Mouse (Mus musculus): ENCODE results near the gene Fcnb.

The Fcnb gene

DNA sequence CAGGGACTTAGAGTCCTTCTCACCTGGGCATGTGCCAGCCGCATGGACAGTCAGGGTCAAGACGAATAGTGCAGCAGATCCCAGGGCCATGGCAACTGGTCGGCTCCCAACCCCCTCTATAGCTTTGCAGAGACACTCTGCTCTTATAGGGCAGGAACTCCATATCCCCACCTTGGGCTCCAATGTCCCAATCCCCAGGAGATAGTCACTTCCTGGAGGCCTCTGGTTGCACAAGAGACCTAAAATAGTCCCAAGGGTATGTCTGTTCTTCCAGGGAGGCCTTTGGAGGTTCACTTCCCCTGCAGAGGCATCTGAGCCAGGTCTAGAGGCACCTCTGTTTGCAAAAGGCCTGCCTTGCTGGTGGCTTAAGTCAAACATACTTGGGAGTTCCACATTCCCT, at the start of gene Fcnb:
Gene Fcnb (minus strand): TSS at position 118 of the 400 bp plus-strand sequence.
- DNase-seq (ENCODE audit: low read depth in 2 of 2, low spot score in 2 of 2): no peak

GRCm38 (mm10) chr2:28133833-28134232, 49.1 kb upstream of the Fcnb start:
- DNase-seq (ENCODE audit: low read depth in 2 of 2, low spot score in 2 of 2): no peak

DNA sequence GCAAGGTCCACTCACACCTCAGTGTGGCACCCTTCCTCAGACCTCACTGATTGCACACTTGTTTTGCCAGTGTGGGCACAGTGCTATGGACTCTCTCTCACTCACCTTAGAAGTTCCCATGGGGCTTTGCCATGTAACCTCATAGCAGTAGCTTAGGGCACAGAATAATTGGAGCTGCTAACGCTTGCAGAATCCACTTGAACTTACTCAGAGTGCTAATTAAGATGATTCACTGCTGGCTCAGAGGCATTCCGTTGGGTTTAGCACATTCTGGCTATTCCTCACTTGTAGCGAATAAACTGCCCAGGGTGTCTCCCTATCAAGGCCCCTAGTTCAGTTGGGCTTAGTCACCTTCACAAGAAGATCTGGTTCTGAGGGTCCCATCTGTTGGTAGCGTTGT, 47.4 kb upstream of the Fcnb start:
- no peak for DNase-seq (ENCODE audit: low read depth in 2 of 2, low spot score in 2 of 2)

DNA sequence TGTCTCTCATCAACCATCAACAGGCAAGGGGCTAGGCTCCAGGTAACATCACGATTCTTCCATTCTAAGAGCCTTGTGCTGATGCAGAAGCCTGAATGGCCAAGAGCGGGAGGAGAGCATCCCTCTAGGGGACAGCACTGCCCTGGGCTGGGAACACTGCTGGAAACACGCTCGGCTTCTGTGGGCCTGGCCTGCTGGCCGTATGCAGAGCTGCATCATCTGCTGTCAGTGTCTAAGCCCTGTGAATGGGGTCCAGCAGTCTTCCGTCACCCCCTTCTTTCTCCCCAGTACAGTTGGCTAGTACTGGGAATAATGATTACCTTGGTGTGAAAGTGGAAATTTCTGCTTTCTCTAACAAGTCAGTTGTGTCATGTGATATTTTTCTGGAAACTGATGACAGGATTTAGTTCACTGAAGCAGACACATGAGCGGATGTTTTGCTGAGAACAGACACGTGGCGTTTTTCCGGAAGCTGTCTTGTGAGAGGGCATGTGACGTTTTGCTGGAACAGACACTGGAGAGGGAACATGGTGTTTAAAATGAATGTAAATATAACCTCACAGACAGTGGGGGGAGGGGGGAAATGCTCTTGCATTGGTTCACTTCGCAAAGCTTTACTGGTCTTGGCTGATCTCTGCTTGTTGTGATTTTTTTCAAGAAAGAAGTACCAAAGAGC, 42.2 kb upstream of the Fcnb start:
- DNase-seq (ENCODE audit: low read depth in 2 of 2, low spot score in 2 of 2): no peak

DNA sequence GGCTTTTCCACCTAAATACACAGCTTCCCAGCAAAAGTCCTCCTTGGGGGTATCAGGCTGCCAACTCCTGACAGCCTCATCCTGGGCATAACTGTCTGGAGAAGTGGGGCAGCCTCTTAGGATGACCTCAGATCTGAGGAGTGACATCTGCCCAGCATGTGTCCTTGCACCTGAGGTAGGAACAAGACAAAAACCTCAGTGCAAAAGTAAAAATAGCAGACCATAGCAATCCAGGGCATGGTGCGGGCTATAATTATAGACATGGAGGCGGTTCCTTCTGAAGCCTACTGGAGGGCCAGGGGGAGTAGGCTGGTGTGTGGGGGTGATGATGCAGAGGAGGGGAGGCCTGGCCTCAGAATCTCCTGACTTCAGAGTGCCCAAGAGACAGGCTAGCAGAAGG, 39.2 kb upstream of the Fcnb start:
- no peak for DNase-seq (ENCODE audit: low read depth in 2 of 2, low spot score in 2 of 2)

DNA sequence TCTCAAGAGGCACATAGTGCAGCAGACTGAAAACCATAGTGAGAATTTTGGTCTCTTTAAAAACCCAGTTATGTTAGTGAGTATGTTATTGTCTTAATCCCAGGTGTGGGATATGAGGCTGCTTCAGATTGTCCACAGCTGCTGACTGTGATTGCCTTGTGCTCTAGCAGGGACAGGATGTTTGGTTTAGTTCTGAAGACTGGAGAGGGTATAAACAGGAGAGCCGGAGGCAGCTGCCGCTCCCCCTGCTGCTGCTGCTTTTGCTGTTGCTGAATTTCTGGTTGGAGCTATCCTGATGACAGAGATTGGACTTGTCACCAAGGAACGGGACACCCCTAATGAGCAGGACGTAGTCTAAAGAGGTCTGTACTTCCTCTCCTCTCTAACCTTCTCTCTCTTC, 36.6 kb upstream of the Fcnb start:
- DNase-seq (ENCODE audit: low read depth in 2 of 2, low spot score in 2 of 2): no peak

GRCm38 (mm10) chr2:28120342-28120741, 35.7 kb upstream of the Fcnb start:
- no peak for DNase-seq (ENCODE audit: low read depth in 2 of 2, low spot score in 2 of 2)

DNA sequence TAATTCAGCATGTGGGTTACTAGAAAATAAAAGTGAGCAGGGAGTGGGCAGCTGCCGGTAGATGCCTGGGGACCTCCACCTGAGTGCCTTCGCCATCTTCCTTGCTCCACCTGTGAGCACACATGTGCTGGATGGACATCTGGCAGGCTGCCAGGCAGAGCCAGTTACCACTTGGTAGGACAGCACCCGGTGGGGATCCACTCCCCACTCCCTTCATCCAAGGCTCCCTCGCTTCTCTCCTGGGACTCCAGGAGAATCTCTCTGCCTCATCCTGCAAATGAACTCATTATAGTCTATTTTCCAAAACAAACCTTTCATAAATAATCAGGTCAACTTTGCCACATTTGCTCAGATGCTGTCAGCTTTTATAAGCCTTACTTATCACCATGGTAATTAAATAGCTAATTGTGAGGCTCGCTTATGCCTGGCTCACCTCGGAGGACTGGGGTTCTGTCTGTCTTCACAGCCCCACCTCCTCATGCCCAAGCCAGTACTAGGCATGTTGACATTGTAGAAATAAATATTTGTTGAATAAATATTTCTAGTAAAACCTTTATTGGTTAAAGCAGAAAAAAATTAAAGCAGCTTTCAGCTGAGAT, 33.9 kb upstream of the Fcnb start:
- no peak for DNase-seq (ENCODE audit: low read depth in 2 of 2, low spot score in 2 of 2)

DNA sequence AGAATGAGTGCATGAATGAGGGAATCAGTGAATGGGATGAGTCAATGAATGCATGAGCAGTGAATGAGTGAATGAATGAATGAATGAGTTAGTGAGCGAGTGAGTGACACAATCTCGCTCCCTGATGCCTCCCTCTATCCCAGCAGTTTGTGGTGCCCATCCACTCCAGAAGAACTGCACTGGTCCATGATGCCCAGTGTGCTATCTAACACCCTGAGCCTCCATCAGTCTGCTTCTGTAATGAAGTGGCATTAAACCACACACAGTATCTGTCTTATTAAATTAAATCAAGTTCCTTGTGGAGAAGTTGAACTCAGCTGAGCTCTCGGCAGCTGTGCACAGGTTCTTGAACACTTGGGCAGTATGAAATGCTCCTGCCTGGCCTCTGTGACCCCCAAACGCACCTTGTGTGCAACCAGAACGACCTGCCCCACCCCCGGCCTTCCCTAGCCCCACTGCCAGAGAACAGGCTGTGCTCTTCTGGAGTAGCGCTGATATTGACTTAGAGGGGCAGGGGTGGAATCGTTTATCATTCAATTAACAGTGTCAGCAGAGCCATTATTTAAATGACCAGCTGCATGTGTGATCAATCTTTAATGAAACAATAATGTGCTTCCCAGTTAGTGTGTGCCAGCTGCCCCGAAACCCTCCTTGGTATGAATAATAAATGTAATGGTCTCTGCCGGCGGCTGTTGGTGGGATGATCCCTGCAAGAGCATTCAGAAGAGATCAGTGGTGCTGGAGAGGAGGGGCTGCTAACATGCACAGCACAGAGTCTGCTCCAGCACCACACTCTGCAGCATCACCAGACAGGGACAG, 33.0 kb upstream of the Fcnb start:
- no peak for DNase-seq (ENCODE audit: low read depth in 2 of 2, low spot score in 2 of 2)

- no peak for DNase-seq (ENCODE audit: low read depth in 2 of 2, low spot score in 2 of 2)
Measured at GRCm38 (mm10) chr2:28108763-28109162, 24.1 kb upstream of the Fcnb start.

- DNase-seq (ENCODE audit: low read depth in 2 of 2, low spot score in 2 of 2): no peak
Measured at GRCm38 (mm10) chr2:28106002-28106401, 21.3 kb upstream of the Fcnb start.

GRCm38 (mm10) chr2:28103653-28104052, 19.0 kb upstream of the Fcnb start:
- no peak for DNase-seq (ENCODE audit: low read depth in 2 of 2, low spot score in 2 of 2)

- DNase-seq (ENCODE audit: low read depth in 2 of 2, low spot score in 2 of 2): no peak
Measured at GRCm38 (mm10) chr2:28101892-28102291, 17.2 kb upstream of the Fcnb start.

DNA sequence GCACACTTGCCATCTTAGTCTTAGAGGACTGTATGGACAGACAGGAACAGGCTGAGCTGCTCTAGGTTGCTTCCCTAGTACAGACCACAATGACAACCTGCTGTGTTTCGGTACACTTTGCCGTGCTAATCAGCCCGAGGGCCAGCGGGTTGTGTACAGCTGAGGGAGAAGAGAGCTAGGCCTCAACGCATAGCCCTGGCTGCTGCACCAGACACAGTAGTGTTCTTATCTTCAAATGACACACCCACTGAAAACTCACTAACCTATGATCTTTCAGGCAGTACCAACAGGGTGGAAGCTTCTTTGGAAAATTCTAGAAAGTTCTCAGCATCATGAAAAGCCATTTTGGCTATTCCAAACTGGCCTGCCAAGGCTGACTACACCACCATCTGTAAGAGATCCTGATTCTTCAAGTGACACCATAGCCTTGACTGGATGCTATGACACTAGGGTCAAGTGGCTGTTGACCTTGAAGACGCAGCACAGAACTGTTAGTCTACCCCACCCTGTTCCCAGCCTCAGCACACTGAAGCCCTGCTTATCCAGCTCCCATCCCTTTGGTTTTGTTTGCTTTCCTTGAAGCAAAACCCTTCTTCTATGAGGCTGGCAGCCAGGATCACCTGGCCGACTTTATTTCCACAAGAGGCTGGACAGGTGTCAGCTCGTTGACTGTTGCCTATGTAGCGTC, 16.3 kb upstream of the Fcnb start:
- DNase-seq (ENCODE audit: low read depth in 2 of 2, low spot score in 2 of 2): no peak

GRCm38 (mm10) chr2:28098547-28099505, 14.1 kb upstream of the Fcnb start:
- DNase-seq (ENCODE audit: low read depth in 2 of 2, low spot score in 2 of 2): no peak

- no peak for DNase-seq (ENCODE audit: low read depth in 2 of 2, low spot score in 2 of 2)
Measured at GRCm38 (mm10) chr2:28096751-28097309, 12.1 kb upstream of the Fcnb start.

DNA sequence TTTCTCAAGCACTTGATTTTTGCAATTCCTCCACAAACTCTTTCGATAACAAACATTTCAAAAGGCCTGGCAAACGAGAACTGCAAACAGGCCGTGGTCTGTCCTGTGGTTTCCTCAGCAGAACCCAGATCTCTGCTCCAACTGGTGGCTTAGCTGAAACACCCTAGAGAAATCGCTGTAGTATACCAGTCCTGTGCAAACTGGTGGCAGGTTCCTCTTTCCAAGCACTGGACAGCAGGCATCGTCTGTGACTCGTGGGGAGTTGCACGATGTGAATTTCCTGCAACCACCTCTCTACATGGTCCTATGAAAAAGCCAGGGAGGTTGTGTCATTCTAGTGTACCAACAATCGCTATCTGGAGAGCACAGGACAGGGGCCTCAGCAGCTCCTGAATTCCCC, 7.4 kb upstream of the Fcnb start:
- no peak for DNase-seq (ENCODE audit: low read depth in 2 of 2, low spot score in 2 of 2)

DNA sequence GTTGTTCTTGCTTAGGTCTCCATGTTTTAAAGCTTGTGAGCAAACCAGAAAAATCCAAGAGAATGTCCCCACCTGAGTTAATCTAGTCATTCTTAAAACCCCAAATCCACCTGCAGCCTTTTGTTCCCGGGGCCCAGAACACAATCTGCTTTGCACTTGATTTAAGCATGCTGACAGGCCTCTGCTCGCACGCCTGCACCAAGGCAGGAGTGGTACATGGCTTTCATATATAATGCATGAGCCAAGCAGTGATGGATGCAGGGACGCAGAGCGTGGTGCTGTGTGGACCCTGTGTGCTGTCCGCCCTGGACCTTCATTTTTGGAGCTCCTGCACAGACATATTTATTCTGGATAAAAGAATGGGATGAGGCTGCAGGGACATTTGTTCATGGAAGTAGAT, 6.4 kb upstream of the Fcnb start:
- DNase-seq (ENCODE audit: low read depth in 2 of 2, low spot score in 2 of 2): no peak

DNA sequence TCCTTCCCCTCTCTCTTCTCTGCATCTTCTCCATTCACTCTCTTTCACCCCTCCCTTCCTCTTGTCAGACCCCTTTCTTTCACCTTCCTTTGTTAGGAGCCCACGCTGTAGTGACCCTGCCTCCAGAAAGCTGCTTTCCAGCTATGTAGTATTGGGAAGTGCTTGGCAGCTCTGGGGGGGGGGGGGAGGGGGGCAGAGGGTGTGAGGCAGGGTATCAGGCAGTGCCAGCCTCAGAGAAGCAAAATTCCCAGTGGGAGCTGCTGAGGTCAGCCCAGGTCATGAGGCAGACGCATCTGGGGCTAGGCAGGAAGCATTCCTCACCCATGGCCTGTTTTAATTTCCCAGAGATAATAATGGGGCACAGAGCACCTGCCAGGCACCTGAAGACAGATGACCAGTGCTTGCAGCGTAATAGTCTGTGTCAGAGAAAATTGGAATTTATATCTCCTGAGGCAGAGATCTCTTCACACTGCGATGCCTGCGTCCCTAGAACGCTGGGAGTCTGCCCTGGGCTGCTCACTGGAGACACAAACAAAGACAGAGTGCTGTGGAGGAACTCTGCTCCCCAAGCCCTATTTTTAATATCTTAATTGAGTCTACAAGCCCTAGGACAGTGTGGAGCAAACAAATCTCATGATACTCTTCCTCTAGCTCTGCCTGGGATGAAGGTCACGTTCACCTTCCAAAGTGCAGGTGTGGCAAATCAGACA, 5.8 kb upstream of the Fcnb start:
- DNase-seq (ENCODE audit: low read depth in 2 of 2, low spot score in 2 of 2): no peak

GRCm38 (mm10) chr2:28089095-28089494, 4.4 kb upstream of the Fcnb start:
- DNase-seq (ENCODE audit: low read depth in 2 of 2, low spot score in 2 of 2): no peak
